Mouse (Mus musculus) right cerebral cortex, adult 18-20 months (tissue): Measurements from ENCODE around the gene Fam20a.

ENCODE experiments used
- DNase-seq: peaks from one replicate; pipeline ENCODE4 v3.0.0; 2022; ENCODE audit warnings: mixed read lengths

Gene Fam20a

GRCm38 (mm10) chr11:109715311-109715781 lies 6.7 kb downstream of the Fam20a start:
- no peak for DNase-seq

DNA sequence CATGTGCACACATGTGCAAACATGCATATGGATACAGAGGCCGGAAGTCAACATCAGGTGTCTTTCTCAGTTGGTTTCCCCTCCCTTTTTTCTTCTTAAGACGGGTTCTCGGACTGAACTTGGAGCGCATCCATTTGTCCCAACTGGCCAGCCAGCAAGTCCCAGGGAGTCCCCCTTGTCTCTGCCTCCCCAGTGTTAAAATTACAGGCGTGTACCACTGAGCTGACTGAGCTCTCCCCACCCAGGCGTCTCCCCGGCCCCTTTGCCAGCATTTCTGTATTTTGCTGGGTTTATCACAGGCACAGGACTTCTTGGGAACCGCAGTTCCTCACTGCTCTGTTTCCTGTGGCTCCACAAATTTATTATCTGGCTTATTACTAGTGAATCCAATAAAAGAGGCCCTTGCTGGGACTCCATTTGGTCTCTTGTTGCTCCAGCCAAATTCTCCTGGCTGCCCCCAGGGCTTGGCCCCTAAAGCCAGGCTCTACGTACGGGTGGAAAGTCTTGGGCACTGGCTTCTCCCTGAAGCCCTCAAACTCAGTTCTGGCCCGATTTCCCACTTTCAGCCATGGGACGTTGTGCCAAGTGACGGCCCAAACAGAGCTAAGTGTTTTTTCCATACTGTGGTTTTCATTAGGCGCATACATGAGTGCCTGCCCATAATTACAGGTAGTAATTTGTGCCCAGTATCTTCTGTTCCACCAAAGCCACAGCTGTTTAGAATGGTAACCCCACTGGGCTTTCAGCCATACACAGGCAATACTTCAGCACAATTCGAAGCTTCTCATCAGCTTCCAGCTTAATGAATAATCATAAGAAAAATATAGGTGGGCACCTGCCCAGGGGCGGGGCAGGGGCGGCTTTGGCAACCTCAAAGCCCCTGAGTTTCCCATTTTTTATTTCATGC lies 7.5 kb downstream of the Fam20a start:
- DNase-seq = no peak

GRCm38 (mm10) chr11:109709501-109709900 lies 12.6 kb downstream of the Fam20a start:
- no peak for DNase-seq

DNA sequence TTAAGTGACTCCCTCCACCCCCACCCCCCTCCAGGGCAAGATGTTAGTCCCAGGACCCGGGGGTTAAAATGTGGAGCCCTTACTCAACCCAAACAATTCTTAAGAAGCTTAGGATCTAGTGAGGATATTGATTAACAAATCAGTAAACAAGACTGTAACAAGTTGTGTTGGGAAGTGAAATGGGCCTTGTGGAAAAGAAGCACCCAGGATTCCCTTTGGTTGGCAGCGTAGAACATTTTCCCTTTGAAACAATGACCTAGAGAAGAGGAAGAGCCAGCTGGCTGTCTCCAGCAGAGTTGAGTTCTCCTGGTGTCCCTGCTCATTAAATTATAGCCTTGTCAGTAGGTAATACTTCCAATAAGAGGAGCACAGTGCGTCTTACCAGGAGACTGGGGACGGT lies 13.3 kb downstream of the Fam20a start:
- DNase-seq = no peak

- DNase-seq = no peak
Measured at GRCm38 (mm10) chr11:109707442-109707841, 14.6 kb downstream of the Fam20a start.

DNA sequence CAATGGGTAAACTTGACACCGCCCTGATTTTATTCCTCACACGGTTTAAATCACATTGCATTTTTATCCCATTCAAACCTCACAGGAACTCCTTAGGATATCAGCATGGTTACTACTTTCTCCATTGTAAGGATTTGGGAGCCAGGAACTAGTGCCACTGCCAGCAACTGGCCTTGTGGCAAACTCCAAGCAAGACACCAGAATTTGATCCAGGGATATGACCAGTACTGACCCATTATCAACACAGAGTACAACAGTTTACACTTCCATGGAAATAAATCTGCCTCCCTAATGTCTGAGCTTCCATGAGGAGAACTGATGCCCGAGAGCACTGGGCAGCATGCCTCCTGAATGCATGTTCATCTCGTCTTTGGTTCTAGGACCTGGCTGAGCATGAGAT lies 15.5 kb downstream of the Fam20a start:
- no peak for DNase-seq

DNA sequence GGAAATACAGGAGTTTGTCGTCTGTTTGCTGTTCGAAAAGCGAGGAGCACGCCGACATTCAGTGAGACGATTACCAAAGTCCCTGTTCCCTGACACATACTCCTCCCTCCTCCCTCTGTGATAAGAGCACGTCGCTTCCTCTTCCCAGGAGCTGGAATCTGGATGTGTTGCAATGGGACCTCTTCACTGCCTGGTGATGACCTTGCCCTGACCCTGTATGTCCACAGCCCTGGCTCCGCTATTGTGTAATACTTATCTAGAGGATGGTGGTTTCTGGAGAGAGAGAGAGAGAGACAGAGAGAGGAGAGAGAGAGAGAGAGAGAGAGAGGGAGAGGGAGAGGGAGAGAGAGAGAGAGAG lies 16.0 kb downstream of the Fam20a start:
- no peak for DNase-seq

- no peak for DNase-seq
Measured at GRCm38 (mm10) chr11:109705336-109706054, 16.6 kb downstream of the Fam20a start.

DNA sequence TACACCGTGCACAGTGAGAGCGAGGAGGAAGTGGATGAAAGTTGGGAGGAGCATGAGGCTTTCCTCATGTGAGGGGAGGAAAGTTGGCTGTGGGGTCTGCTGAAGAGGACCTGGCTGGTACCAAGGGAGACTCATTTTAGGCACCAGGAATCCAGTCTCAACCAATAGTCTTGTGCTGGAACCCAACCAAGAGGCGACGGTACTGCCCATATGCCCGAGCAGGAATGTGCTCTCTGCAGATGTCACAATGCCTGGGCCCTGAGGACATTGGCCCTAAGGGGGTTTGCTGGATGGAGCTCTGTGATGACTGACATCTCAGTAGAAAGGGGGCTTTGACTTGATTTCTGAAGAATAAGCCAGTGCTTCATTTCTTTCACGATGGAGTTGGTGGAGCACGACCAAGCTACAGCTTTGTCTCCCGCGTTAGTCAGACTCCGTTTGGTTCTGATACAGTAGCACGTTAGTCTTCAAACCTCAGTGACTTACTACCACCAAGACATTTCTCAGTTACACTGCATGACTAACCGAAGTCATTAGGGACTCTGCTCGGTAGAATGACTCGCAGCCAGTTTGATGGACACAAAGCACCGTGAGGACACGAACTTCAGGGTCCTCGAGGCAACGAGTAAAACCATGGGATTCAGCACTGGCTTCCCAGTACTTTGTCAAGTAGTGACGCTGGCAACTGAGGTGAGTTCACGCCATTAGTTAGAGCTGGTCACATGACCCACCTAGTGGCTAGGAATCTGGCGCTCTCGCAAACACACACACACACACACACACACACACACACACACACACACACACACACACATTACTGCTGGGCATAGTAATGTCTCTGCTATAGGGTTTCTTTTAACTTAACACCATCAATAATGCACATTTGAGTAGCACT lies 17.5 kb downstream of the Fam20a start:
- no peak for DNase-seq

DNA sequence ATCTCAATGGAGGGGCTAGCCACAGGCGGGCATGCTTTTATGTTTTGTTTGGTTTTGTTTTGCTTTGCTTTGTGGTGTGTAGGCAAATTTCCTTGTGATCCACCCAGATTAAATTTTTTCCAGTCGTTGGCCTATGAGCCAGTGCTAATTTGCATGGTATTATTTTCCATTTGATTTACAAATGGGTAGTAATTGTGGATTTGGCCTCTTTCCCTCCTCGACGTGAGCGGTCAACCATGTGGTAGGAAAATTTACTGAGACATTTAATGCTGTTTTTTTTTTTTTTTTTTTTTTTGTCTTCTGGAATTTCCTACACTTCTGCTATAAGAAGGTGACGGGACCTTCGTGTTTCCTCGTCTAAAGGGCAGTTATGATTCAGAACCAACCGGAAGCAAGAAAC lies 18.2 kb downstream of the Fam20a start:
- no peak for DNase-seq

- no peak for DNase-seq
Measured at GRCm38 (mm10) chr11:109702031-109702815, 19.9 kb downstream of the Fam20a start.

- DNase-seq = no peak
Measured at GRCm38 (mm10) chr11:109700761-109701160, 21.3 kb downstream of the Fam20a start.

- DNase-seq = no peak
Measured at GRCm38 (mm10) chr11:109699784-109700183, 22.3 kb downstream of the Fam20a start.

- DNase-seq = no peak
Measured at GRCm38 (mm10) chr11:109698740-109699139, 23.3 kb downstream of the Fam20a start.

GRCm38 (mm10) chr11:109697089-109697643 lies 24.9 kb downstream of the Fam20a start:
- no peak for DNase-seq

DNA sequence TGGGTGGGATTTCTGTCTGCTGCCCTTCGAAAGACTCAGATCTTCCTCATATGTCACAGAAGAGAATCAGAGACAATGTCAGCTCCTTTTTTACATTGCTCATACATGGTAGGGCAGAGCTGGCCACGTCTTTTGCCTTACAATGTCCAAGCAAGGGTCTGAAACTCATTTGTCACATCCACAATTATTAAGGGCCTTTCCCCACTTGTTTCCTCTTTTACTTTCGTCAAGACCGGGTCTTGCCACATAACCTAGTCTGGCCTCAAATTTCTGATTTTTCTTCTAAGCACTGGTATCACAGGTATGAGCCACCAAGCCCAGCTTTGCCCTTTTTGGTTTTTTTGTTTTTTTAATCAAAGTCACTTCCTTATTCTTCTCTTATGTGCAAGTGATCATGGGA lies 25.6 kb downstream of the Fam20a start:
- DNase-seq = no peak

DNA sequence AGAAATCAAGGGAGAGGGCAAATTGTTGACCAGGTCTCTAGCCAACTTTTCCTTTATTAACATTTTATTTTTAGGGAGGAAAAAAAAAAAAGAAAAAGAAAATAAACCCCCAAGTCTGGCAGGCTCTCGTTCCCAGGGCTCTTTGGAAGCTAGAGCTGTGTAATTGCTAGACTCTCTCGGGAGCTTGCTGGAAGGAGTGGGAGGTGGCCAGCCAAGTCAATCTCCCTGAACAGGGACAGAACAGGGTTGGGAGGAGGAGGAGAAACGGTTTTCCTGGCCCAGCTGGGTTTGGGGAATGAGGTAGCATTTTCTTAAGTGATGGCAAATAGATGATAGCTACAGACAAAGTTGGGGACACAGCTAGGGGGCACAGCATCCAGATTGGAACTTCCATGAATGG lies 29.3 kb downstream of the Fam20a start:
- no peak for DNase-seq

- DNase-seq = no peak
Measured at GRCm38 (mm10) chr11:109689539-109689938, 32.5 kb downstream of the Fam20a start.

DNA sequence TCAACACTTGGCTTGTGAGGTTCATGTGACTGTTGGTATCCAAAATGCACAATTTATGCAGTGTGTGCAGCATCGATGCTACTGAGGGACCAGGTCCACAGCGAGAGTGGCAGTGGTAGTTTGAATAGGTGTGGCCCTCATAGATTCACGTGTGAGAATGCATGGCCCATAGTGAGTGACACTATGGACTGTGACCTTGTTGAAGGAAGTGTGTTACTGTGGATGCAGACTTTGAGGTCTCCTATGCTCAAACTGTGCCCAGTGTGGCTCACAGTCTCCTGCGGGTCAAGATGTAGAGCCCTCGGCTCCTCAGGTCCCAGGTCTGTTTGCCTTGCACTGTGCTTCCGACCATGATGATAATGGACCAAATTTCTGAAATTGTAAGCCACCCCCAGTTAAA lies 39.9 kb downstream of the Fam20a start:
- no peak for DNase-seq

DNA sequence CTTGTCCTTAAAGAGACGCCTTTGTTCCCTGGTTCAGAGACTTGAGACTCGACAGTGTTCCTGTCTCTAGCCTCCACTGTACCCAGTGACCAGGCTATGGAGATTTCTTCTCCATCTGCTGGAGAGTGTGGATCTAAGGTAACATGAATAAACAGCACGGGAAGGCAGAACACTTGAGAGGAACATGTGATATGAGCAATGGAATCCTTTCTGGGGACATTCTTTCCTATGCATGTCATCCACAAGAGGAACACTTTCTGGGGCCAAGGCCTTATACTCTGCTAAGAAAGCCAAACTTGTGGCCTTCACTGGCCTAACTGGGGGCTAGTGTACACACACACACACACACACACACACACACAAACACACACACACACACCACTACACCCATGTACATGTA lies 40.5 kb downstream of the Fam20a start:
- no peak for DNase-seq

DNA sequence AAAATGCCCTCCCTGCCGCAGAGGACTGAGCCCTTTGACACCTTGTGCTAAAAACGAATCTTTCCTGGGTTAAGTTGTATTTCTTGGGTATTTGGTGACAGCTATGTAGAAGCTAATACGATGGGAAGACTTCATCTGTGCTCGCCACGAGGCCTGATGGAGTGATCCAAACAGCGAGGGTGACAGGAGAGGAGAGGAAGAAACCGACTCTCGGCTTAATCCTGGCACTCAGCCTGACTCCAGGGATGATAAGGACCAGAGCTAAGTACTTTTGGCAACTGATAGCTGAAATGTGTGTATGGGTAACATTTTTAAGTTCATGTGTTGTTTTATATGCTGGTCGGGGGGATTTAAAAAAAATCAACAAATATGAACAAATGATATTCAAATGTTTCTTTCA lies 41.1 kb downstream of the Fam20a start:
- no peak for DNase-seq

- DNase-seq = no peak
Measured at GRCm38 (mm10) chr11:109678291-109678690, 43.8 kb downstream of the Fam20a start.
